Mouse (Mus musculus) neural tube, embryonic 12.5 days (tissue): ENCODE results near the gene Cth. TPM values are rescaled to one million over a fixed set of nuclear protein-coding genes. Genes with fewer than 3 reads are reported as not detected.
"Not testable (repeated sequence)": the region's sequence is repeated elsewhere in the genome, so short reads cannot be mapped to it uniquely, and the experiment has no call there.

Experiments used
- ATAC-seq: fragments of 200-750 bp; cut with Nextera tagmentation; 2 replicates; pipeline ENCODE4 v1.8.0; 2017; ENCODE audit warnings: low read depth, mild to moderate bottlenecking, moderate TSS enrichment, moderate library complexity; ENCODE audit not compliant: low FRiP score
- H3K27ac ChIP-seq: fragments of 300-500 bp; sonication (generic); 2 replicates; pipeline ENCODE4 v1.5.1; 2016
- H3K27me3 ChIP-seq: fragments of 300-500 bp; sonication (generic); replicated peaks from 2 replicates; pipeline ENCODE4 v1.6.1; 2016; ENCODE audit warnings: mild to moderate bottlenecking
- H3K36me3 ChIP-seq: fragments of 300-500 bp; sonication (generic); 2 replicates; pipeline ENCODE4 v1.6.1; 2016; ENCODE audit warnings: mild to moderate bottlenecking
- H3K4me1 ChIP-seq: fragments of 300-500 bp; sonication (generic); 2 replicates; pipeline ENCODE4 v1.6.1; 2016
- H3K4me2 ChIP-seq: fragments of 300-500 bp; sonication (generic); replicated peaks from 2 replicates; pipeline ENCODE4 v1.6.1; 2016; ENCODE audit warnings: mild to moderate bottlenecking
- H3K4me3 ChIP-seq: fragments of 300-500 bp; sonication (generic); 2 replicates; pipeline ENCODE4 v1.5.1; 2016
- H3K9ac ChIP-seq: fragments of 300-500 bp; sonication (generic); 2 replicates; pipeline ENCODE4 v1.6.1; 2016; ENCODE audit warnings: mild to moderate bottlenecking
- H3K9me3 ChIP-seq: fragments of 300-500 bp; sonication (generic); 2 replicates; pipeline ENCODE4 v1.6.1; 2016; ENCODE audit warnings: mild to moderate bottlenecking
- WGBS: fragments of 180-500 bp; shearing (Covaris S2); methylation state at CpG from one replicate; pipeline ENCODE4 v1.1.7; 2016; 5-methylcytosine and 5-hydroxymethylcytosine counted together
- polyA plus RNA-seq: library from polyadenylated mRNA; unstranded; fragments of >200 nt; fragmentation: Nextera tagmentation; extraction: Ambion mirVana; gene quantifications from 2 replicates; pipeline ENCODE4 v1.2.1, GENCODE M21; 2016

The Cth gene
- polyA plus RNA-seq = 6.1 and 7.1 TPM in 2 replicates

DNA sequence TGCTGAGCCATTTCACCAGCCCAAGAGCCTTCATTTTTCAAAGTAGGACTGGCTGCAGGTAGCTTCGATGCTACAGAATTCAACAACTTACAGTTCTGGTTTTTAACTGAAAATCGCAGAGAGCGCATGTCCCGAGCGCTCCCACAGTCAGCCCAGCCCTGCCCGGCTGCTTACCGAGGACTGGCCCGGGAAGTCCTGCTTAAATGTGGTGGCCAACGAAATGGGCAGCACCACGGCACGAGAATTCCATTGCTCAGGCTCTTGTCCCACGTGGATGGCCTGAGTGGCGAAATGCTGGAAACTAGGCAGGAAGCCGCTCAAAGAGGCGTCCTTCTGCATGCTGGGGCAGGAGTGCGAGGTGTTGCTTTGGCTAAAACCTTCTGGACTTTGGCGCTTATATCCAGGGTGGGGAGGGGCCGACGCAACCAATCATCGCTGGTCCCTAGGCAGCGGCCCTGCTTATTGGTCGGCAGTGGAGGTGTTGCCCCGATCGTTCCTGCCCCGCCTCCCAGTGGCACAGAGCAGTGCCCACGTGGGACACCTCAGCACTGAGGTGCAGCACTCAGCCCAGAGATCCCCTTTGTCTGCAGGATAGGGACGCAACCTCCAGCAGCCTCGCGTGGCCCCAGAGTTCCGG is at the start of gene Cth:
Gene Cth, minus strand, starts transcription at position 386 of the 637 bp plus-strand sequence.
- Histone ChIP-seq H3K36me3 (no peaks in the 10 kb centered on the region), H3K4me2 (peak within 1 kb of the TSS; percentile 69), H3K9ac (peak within 1 kb of the TSS; percentile 47), H3K27ac (no peak within 1 kb of the TSS), H3K4me3 (peak within 1 kb of the TSS; percentile 37), H3K4me1 (no peaks in the 10 kb centered on the region; the same call in 1 of the 2 replicates), H3K27me3 (no peaks in the 10 kb centered on the region), H3K9me3 (no peaks in the 10 kb centered on the region)
- ATAC-seq = peak; percentile 100
- WGBS = 1% methylated on average over 30 of the region's 30 CpGs

GRCm38 (mm10) chr3:157973236-157973635 is 48.4 kb upstream of the Cth start:
- Histone ChIP-seq H3K4me1 (no peaks in the 10 kb centered on the region), H3K27ac (no peak overlapping the region), H3K4me3 (no peak overlapping the region), H3K36me3 (no peaks in the 10 kb centered on the region), H3K27me3 (no peaks in the 10 kb centered on the region), H3K9ac (no peak overlapping the region), H3K4me2 (no peak overlapping the region), H3K9me3 (no peaks in the 10 kb centered on the region)
- 93% methylated on average over 2 of the region's 2 CpGs for WGBS
- no peak for ATAC-seq

GRCm38 (mm10) chr3:157971151-157971550 is 46.3 kb upstream of the Cth start:
- H3K9me3 ChIP-seq = no peaks in the 10 kb centered on the region
- no peak overlapping the region for H3K4me2 ChIP-seq
- H3K4me1 ChIP-seq = no peaks in the 10 kb centered on the region
- no peaks in the 10 kb centered on the region for H3K27me3 ChIP-seq
- H3K36me3 ChIP-seq = no peaks in the 10 kb centered on the region
- WGBS = 91% methylated on average over 2 of the region's 2 CpGs
- no peak overlapping the region for H3K27ac ChIP-seq
- H3K9ac ChIP-seq = no peak overlapping the region
- ATAC-seq = no peak
- H3K4me3 ChIP-seq = no peak overlapping the region

DNA sequence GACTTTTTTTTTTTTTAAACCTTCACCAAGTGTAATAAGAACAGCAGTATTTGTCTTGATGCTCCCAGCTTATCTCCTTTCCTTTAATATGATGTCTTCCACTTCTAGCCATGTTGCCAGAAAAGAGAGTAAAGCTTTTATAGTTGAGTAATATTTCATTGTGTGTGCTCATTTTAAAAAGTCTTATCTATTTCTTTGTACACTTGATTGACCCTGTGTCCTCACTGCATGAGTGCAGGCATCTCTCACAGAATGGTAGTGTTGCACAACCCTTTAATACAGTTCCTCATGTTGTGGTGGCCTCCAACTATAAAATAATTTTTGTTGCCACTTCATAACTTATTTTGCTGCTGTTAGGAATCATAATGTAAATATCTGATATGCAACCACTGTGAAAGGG is 32.4 kb upstream of the Cth start:
- H3K4me1 ChIP-seq = no peaks in the 10 kb centered on the region
- H3K4me2 ChIP-seq = no peak overlapping the region
- no peaks in the 10 kb centered on the region for H3K9me3 ChIP-seq
- no peak overlapping the region for H3K27ac ChIP-seq
- peaks cover 3% of the 10 kb centered on the region; the same call in 1 of the 2 replicates for H3K36me3 ChIP-seq
- no peak overlapping the region for H3K9ac ChIP-seq
- no peak overlapping the region for H3K4me3 ChIP-seq
- ATAC-seq = no peak
- H3K27me3 ChIP-seq = no peaks in the 10 kb centered on the region

DNA sequence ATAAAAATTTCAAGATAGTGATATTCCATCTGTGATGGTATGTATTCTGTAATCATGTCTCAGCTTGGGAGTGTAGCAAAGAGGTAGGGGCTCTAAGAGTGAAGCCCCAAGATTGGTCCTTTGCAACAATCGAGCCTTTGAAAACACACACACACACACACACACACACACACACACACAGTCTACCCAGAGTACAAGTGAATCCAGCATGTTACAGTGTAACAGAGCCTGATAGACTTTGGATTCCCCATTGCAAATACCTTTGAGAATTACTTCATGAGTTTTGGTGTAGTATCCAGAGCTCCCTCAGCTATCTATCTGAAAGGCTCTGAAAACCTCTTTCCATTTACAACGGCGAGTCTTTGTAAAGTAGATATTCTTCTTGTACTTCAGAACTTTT is 31.3 kb upstream of the Cth start:
- no peak for ATAC-seq
- Histone ChIP-seq H3K4me1 (no peaks in the 10 kb centered on the region), H3K9me3 (no peaks in the 10 kb centered on the region)

GRCm38 (mm10) chr3:157955466-157955865 is 30.6 kb upstream of the Cth start:
- no peak for ATAC-seq
- Histone ChIP-seq H3K4me2 (no peak overlapping the region), H3K4me1 (no peaks in the 10 kb centered on the region), H3K36me3 (no peaks in the 10 kb centered on the region), H3K27me3 (no peaks in the 10 kb centered on the region), H3K9ac (no peak overlapping the region), H3K4me3 (no peak overlapping the region), H3K9me3 (no peaks in the 10 kb centered on the region), H3K27ac (no peak overlapping the region)
- WGBS = 95% methylated on average over 2 of the region's 2 CpGs

More for the DNA sequence above, 31.3 kb upstream of the Cth start:
- no peak overlapping the region for H3K4me3 ChIP-seq
- no peak overlapping the region for H3K27ac ChIP-seq
- no peak overlapping the region for H3K4me2 ChIP-seq
- H3K27me3 ChIP-seq = no peaks in the 10 kb centered on the region
- H3K9ac ChIP-seq = no peak overlapping the region
- no peaks in the 10 kb centered on the region for H3K36me3 ChIP-seq
- WGBS = 98% methylated on average over 3 of the region's 3 CpGs

GRCm38 (mm10) chr3:157952716-157953115 is 27.8 kb upstream of the Cth start:
- Histone ChIP-seq H3K36me3 (no peaks in the 10 kb centered on the region), H3K27me3 (no peaks in the 10 kb centered on the region), H3K4me2 (no peak overlapping the region), H3K4me1 (peaks cover 8% of the 10 kb centered on the region), H3K9me3 (no peaks in the 10 kb centered on the region), H3K4me3 (no peak overlapping the region), H3K9ac (no peak overlapping the region), H3K27ac (no peak overlapping the region)
- ATAC-seq = no peak
- WGBS = 95% methylated on average over 2 of the region's 2 CpGs

DNA sequence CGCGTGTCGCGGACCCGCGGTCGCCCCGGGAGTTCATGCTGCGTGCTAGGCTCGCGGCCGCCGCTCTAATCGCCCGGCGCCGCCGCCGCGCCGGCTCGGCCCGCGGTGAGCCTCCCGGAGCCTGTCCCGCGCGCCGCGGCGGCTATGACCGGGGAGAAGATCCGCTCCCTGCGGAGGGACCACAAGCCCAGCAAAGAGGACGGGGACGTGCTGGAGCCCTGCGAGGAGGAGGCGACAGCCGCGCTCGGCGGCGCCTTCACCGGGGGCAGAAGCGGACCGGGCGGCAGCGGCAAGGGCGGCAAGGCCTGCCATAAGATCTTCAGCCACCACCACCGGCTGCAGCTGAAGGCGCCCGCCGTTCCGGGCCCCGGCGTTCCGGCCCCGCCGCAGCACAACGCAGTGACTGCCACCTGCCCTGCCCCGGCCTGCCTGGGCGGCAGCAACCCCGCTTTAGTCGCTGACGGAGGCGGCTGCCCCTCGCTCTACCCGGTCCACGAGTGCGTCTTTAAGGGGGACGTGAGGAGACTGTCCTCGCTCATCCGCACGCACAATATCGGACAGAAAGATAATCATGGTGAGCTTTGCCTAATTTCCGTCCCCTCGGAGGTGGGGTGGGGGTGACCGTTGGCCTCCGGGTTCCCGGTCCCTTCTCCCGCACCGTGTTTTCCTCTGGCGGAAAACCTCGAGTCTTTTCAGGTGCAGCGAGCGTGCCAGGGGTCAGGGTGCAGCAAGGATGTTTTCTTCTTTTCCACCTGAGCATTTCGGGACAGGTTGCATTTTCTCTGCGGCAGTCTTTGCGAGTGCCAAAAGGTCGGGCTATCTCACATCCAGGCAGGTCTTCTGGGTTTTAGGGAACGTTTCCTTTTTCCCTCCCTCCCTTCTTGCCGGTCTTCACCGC is 22.8 kb upstream of the Cth start:
- Histone ChIP-seq H3K36me3 (no peaks in the 10 kb centered on the region), H3K27ac (peak overlapping the region; percentile 89), H3K27me3 (no peaks in the 10 kb centered on the region), H3K9me3 (no peaks in the 10 kb centered on the region), H3K4me1 (peaks cover 8% of the 10 kb centered on the region), H3K4me2 (peak overlapping the region; percentile 96), H3K4me3 (peak overlapping the region; percentile 100), H3K9ac (peak overlapping the region; percentile 96)
- ATAC-seq = peak; percentile 76
- under 1% methylated on average over 93 of the region's 93 CpGs for WGBS

GRCm38 (mm10) chr3:157946843-157947358 is 22.0 kb upstream of the Cth start, which contains the start of gene Ankrd13c:
Gene Ankrd13c, plus strand, starts transcription at chr3:157947239.
- WGBS = under 1% methylated on average over 45 of the region's 45 CpGs
- Histone ChIP-seq H3K27ac (peak within 1 kb of the TSS; percentile 89), H3K4me3 (peak within 1 kb of the TSS; percentile 100), H3K4me2 (peak within 1 kb of the TSS; percentile 96), H3K9ac (peak within 1 kb of the TSS; percentile 96), H3K36me3 (no peaks in the 10 kb centered on the region), H3K4me1 (peaks cover 8% of the 10 kb centered on the region), H3K9me3 (no peaks in the 10 kb centered on the region), H3K27me3 (no peaks in the 10 kb centered on the region)
- peak; percentile 99 for ATAC-seq

- no peak for ATAC-seq
- WGBS = 93% methylated on average over 2 of the region's 2 CpGs
- H3K4me3 ChIP-seq = no peak overlapping the region
- no peak overlapping the region for H3K27ac ChIP-seq
- no peaks in the 10 kb centered on the region for H3K36me3 ChIP-seq
- no peaks in the 10 kb centered on the region for H3K9me3 ChIP-seq
- no peak overlapping the region for H3K4me2 ChIP-seq
- no peaks in the 10 kb centered on the region for H3K4me1 ChIP-seq
- no peaks in the 10 kb centered on the region for H3K27me3 ChIP-seq
- H3K9ac ChIP-seq = no peak overlapping the region
Observed at GRCm38 (mm10) chr3:157938585-157938984, 13.7 kb upstream of the Cth start.

DNA sequence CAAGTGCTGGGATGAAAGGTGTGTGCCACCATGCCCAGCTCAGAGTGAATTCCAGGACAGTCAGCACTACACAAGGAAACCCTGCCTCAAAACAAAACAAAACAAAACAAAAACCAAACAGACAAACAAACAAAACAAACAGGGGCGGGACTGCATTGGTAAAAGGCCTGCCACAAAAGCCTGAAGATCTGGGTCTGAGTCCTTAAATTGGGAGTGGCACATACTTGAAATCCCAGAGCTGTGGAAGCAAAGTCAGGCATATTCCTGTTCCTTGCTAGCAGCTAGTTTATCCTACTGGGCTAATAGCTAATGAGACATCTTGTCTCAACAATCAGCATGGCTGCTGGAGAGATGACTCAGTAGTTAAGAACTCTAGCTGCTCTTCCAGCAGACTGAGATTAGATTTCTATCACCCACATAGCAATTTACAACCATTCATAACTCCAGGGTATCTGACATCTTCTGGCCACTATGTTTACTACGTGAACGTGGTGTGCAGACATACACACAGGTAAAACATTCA is 9.5 kb upstream of the Cth start:
- ATAC-seq = no peak
- no peaks in the 10 kb centered on the region for H3K9me3 ChIP-seq
- no peak overlapping the region for H3K4me2 ChIP-seq
- H3K4me1 ChIP-seq = no peaks in the 10 kb centered on the region
- H3K4me3 ChIP-seq = no peak overlapping the region
- no peaks in the 10 kb centered on the region for H3K36me3 ChIP-seq
- H3K9ac ChIP-seq = no peak overlapping the region
- no peak overlapping the region for H3K27ac ChIP-seq
- WGBS = 86% methylated on average over 3 of the region's 3 CpGs
- H3K27me3 ChIP-seq = no peaks in the 10 kb centered on the region

- H3K4me1 ChIP-seq, H3K27ac ChIP-seq, H3K4me2 ChIP-seq, H3K36me3 ChIP-seq, ATAC-seq, H3K9ac ChIP-seq, H3K27me3 ChIP-seq, H3K4me3 ChIP-seq, H3K9me3 ChIP-seq: not testable (repeated sequence)
- 74% methylated on average over 5 of the region's 6 CpGs for WGBS
Observed at GRCm38 (mm10) chr3:157933223-157933622, 8.3 kb upstream of the Cth start.
